27 mouse cellular contexts compared by ENCODE assay signal in genomic region chr17:29319476-29319875, GRCm38 (mm10). TPM values are rescaled to one million over a fixed set of nuclear protein-coding genes. Genes with fewer than 3 reads are reported as not detected.
DNase-seq lines count a peak whose midpoint lies in the region; ATAC-seq and TF ChIP-seq lines count a peak whose summit lies in the region.
"Had no signal": no experiment of that assay in that cellular context is flagged by ENCODE, and none has a peak within 500 bp of the region (broad histone marks: within the 10 kb centered on the region; RNA-seq: fewer than 3 reads in every experiment).

No protein-coding gene starts in this region.

- no peak for ATAC-seq in liver, embryonic 16.5 days (ENCODE audit: low read depth)
- ATAC-seq in liver, embryonic 11.5 days (replicated peaks; ENCODE audit: low FRiP score), result no peak
- 0 out of 2 replicates have a peak, but pooled peaks have one; percentile 2 for ATAC-seq in common myeloid progenitor, adult 5-6 weeks (replicated peaks; ENCODE audit: low read depth, poor library complexity, severe bottlenecking)
- ATAC-seq: CD4-positive, CD25-positive, alpha-beta regulatory T cell, adult 4 months; forebrain, embryonic 13.5 days; lung, postnatal 0 days had no signal

- H3K79me2 ChIP-seq in MEL (ENCODE audit: control insufficient read depth, insufficient read depth, low read length, poor library complexity), result no peaks in the 10 kb centered on the region

- H3K9me3 ChIP-seq in heart, embryonic 10.5 days, result no peaks in the 10 kb centered on the region
- no peaks in the 10 kb centered on the region for H3K9me3 ChIP-seq in liver, embryonic 16.5 days (replicated peaks; ENCODE audit: control insufficient read depth, low read length)
- H3K9me3 ChIP-seq in liver, embryonic 11.5 days (ENCODE audit: control insufficient read depth, low read length), result no peaks in the 10 kb centered on the region
- H3K9me3 ChIP-seq in MEL (replicated peaks; ENCODE audit: insufficient read depth, low read length), result no peaks in the 10 kb centered on the region
- H3K9me3 ChIP-seq: embryonic facial prominence, embryonic 10.5 days; embryonic facial prominence, embryonic 15.5 days; forebrain, embryonic 13.5 days; hindbrain, embryonic 15.5 days; midbrain, embryonic 12.5 days; neural tube, embryonic 15.5 days had no signal

- H3K27ac ChIP-seq in heart, embryonic 10.5 days, result peak overlapping the region; percentile 10; the same call in 1 of the 2 replicates
- H3K27ac ChIP-seq in liver, embryonic 16.5 days (ENCODE audit: low read length), result peak overlapping the region; percentile 46; the same call in 1 of the 2 replicates
- H3K27ac ChIP-seq in liver, embryonic 11.5 days (ENCODE audit: low read depth, low read length), result no peak overlapping the region
- peak overlapping the region; percentile 25 for H3K27ac ChIP-seq in MEL (ENCODE audit: control insufficient read depth, low read depth, low read length)
- H3K27ac ChIP-seq: embryonic facial prominence, embryonic 10.5 days; embryonic facial prominence, embryonic 15.5 days; forebrain, embryonic 13.5 days; hindbrain, embryonic 15.5 days; macrophage; midbrain, embryonic 12.5 days; neural tube, embryonic 15.5 days had no signal

- DNase-seq in heart, embryonic 10.5 days (ENCODE audit: low spot score), result no peak
- DNase-seq in heart, adult 8-10 months (ENCODE audit: low spot score), result no peak
- DNase-seq in liver, embryonic 11.5 days (ENCODE audit: low spot score), result no peak
- DNase-seq in MEL (ENCODE audit: low read depth, low spot score), result no peak
- DNase-seq in adrenal gland, adult 2 months, result no peak
- no peak for DNase-seq in layer of hippocampus, adult 9-10 months (ENCODE audit: low spot score)
- DNase-seq: adrenal gland, postnatal 14 days; cerebellum, adult 18-20 months; cerebellum, postnatal 10 days; kidney, adult 18-20 months; kidney, postnatal 4 days; layer of hippocampus, postnatal 36 days; left cerebral cortex, postnatal 4 days; lung, adult 18-20 months; retina, postnatal 1 day; right cerebral cortex, postnatal 14 days had no signal

- no peak for TF ChIP-seq CTCF in MEL (IDR thresholded peaks at IDR 0.05 in 2 of 3, conservative IDR thresholded peaks at IDR 0.05 in 1 of 3; ENCODE audit: control insufficient read depth in 1 of 3, insufficient read depth in 1 of 3, low read depth in 2 of 3, low read length in 3 of 3, poor library complexity in 1 of 3, severe bottlenecking in 1 of 3)

- no peak for TF ChIP-seq POLR2A in MEL (IDR thresholded peaks at IDR 0.05; ENCODE audit: control insufficient read depth in 1 of 2, insufficient read depth in 1 of 2, low read depth in 1 of 2, low read length in 2 of 2, poor library complexity in 1 of 2)

- no peak for TF ChIP-seq EP300 in MEL (IDR thresholded peaks at IDR 0.05; ENCODE audit: low read depth in 1 of 2, low read length in 2 of 2)

- no peak for TF ChIP-seq RAD21 in MEL (IDR thresholded peaks at IDR 0.05; ENCODE audit: low read depth, low read length)

- peak overlapping the region; percentile 15; the same call in 1 of the 2 replicates for H3K4me2 ChIP-seq in liver, embryonic 16.5 days (ENCODE audit: low read depth, low read length)
- no peak overlapping the region for H3K4me2 ChIP-seq in liver, embryonic 11.5 days
- H3K4me2 ChIP-seq: embryonic facial prominence, embryonic 15.5 days; forebrain, embryonic 13.5 days; hindbrain, embryonic 15.5 days; midbrain, embryonic 12.5 days; neural tube, embryonic 15.5 days had no signal

- H3K27me3 ChIP-seq in heart, embryonic 10.5 days (ENCODE audit: insufficient read depth, poor library complexity, severe bottlenecking), result peaks cover 55% of the 10 kb centered on the region
- peaks cover 11% of the 10 kb centered on the region for H3K27me3 ChIP-seq in liver, embryonic 16.5 days (ENCODE audit: control insufficient read depth, insufficient read depth, low read depth, low read length)
- H3K27me3 ChIP-seq in liver, embryonic 11.5 days (replicated peaks; ENCODE audit: control insufficient read depth, insufficient read depth, low read length), result peaks cover 33% of the 10 kb centered on the region
- H3K27me3 ChIP-seq in MEL (ENCODE audit: control insufficient read depth in 1 of 2, insufficient read depth in 2 of 2, low read length in 2 of 2), result no peaks in the 10 kb centered on the region

- no peaks in the 10 kb centered on the region for H3K36me3 ChIP-seq in heart, embryonic 10.5 days
- H3K36me3 ChIP-seq in liver, embryonic 16.5 days (ENCODE audit: control insufficient read depth, insufficient read depth), result no peaks in the 10 kb centered on the region
- H3K36me3 ChIP-seq in liver, embryonic 11.5 days (ENCODE audit: control insufficient read depth, insufficient read depth, low read length), result no peaks in the 10 kb centered on the region
- H3K36me3 ChIP-seq in MEL (ENCODE audit: control insufficient read depth in 1 of 2, insufficient read depth in 2 of 2, low read length in 2 of 2), result peaks cover 0 to 27% of the 10 kb centered on the region in 2 experiments; a peak in 2 of 4 replicates
- H3K36me3 ChIP-seq: embryonic facial prominence, embryonic 10.5 days; embryonic facial prominence, embryonic 15.5 days; hindbrain, embryonic 15.5 days; midbrain, embryonic 12.5 days; neural tube, embryonic 15.5 days had no signal

- H3K9ac ChIP-seq in liver, embryonic 16.5 days (ENCODE audit: low read depth, low read length), result peak overlapping the region; percentile 1; the same call in 1 of the 2 replicates
- H3K9ac ChIP-seq in liver, embryonic 11.5 days (ENCODE audit: low read depth, low read length), result no peak overlapping the region
- H3K9ac ChIP-seq in MEL (ENCODE audit: control insufficient read depth, low read depth, low read length, poor library complexity, severe bottlenecking), result peak overlapping the region; percentile 15
- H3K9ac ChIP-seq: embryonic facial prominence, embryonic 15.5 days; forebrain, embryonic 13.5 days; hindbrain, embryonic 15.5 days; midbrain, embryonic 12.5 days; neural tube, embryonic 15.5 days had no signal

- 77% methylated on average over 7 of the region's 7 CpGs for WGBS in heart, embryonic 10.5 days
- 57% methylated on average over 7 of the region's 7 CpGs for WGBS in liver, embryonic 16.5 days (ENCODE audit: insufficient replicate concordance)
- WGBS in liver, embryonic 11.5 days, result 73% methylated on average over 7 of the region's 7 CpGs

- peaks cover 52% of the 10 kb centered on the region for H3K4me1 ChIP-seq in heart, embryonic 10.5 days
- peaks cover 4% of the 10 kb centered on the region; the same call in 1 of the 2 replicates for H3K4me1 ChIP-seq in liver, embryonic 16.5 days (ENCODE audit: control insufficient read depth, low read depth, low read length)
- H3K4me1 ChIP-seq in liver, embryonic 11.5 days (replicated peaks; ENCODE audit: control insufficient read depth, insufficient read depth, low read length), result peaks cover 16% of the 10 kb centered on the region
- peaks cover 9 to 36% of the 10 kb centered on the region in 2 experiments; a peak in 3 of 4 replicates for H3K4me1 ChIP-seq in MEL (ENCODE audit: control insufficient read depth in 1 of 2, insufficient read depth in 2 of 2, low read length in 2 of 2)

- no peak overlapping the region for H3K4me3 ChIP-seq in heart, embryonic 10.5 days
- peak overlapping the region; percentile 23 for H3K4me3 ChIP-seq in liver, embryonic 16.5 days (ENCODE audit: low read depth, low read length)
- no peak overlapping the region for H3K4me3 ChIP-seq in liver, embryonic 11.5 days (ENCODE audit: low read depth, low read length)
- no peak overlapping the region; a peak in 1 of 4 replicates for H3K4me3 ChIP-seq in MEL (ENCODE audit: control insufficient read depth in 1 of 2, insufficient read depth in 1 of 2, low read depth in 2 of 2, low read length in 2 of 2)
- H3K4me3 ChIP-seq: embryonic facial prominence, embryonic 10.5 days; embryonic facial prominence, embryonic 15.5 days; forebrain, embryonic 13.5 days; hindbrain, embryonic 15.5 days; midbrain, embryonic 12.5 days; neural tube, embryonic 15.5 days had no signal

RNA-seq across cellular contexts. Expression of gene Pi16, which starts 2.0 kb away (rescaled TPM):
- polyA plus RNA-seq in heart, embryonic 10.5 days (2016; fragmentation: Nextera tagmentation; extraction: Ambion mirVana), result 1.9 and 2.6 TPM in 2 replicates
- total RNA-seq in heart, adult 8-10 months (2022), result 10 to 100 TPM; 17.9 to 22.9 (median 21.4) TPM
- 2.0 and 2.6 TPM in 2 replicates for polyA plus RNA-seq in liver, embryonic 16.5 days (2015; fragmentation: Nextera tagmentation; extraction: Ambion mirVana)
- 0.32 and 0.51 TPM in 2 replicates for polyA plus RNA-seq in liver, embryonic 11.5 days (2014; fragmentation: Nextera tagmentation; extraction: Ambion mirVana)
- 0.08 and 0.16 TPM in 2 replicates for total RNA-seq in MEL (2012; rRNA removed)
- under 1 TPM in 1 of 2 experiments, not detected in 1; 0.42 TPM for polyA plus RNA-seq in MEL (2012; ENCODE audit: insufficient read depth in 1 of 2, insufficient read length in 2 of 2, low read depth in 1 of 2, low replicate concordance in 2 of 2, missing spikeins in 1 of 2)
- total RNA-seq in common myeloid progenitor, adult 5-6 weeks (2017), result 2.4 and 2.9 TPM in 2 replicates
- total RNA-seq in adrenal gland, adult 2 months (2021), result 10 to 100 TPM; 23.1 to 35.5 TPM
- polyA plus RNA-seq in adrenal gland, adult 2 months (2012; rRNA removed), result 21.5 and 29.9 TPM in 2 replicates

RNA-seq across cellular contexts. Expression of gene Mtch1, which starts 28.3 kb away (rescaled TPM):
- polyA plus RNA-seq in heart, embryonic 10.5 days (2016; fragmentation: Nextera tagmentation; extraction: Ambion mirVana), result 281 and 310 TPM in 2 replicates
- 100 to 1,000 TPM; 196 to 220 (median 210) TPM for total RNA-seq in heart, adult 8-10 months (2022)
- 33.3 and 48.5 TPM in 2 replicates for polyA plus RNA-seq in liver, embryonic 16.5 days (2015; fragmentation: Nextera tagmentation; extraction: Ambion mirVana)
- 147 and 149 TPM in 2 replicates for polyA plus RNA-seq in liver, embryonic 11.5 days (2014; fragmentation: Nextera tagmentation; extraction: Ambion mirVana)
- 119 and 143 TPM in 2 replicates for total RNA-seq in MEL (2012; rRNA removed)
- 100 to 1,000 TPM; 147 to 233 TPM for polyA plus RNA-seq in MEL (2012; ENCODE audit: insufficient read depth in 1 of 2, insufficient read length in 2 of 2, low read depth in 1 of 2, low replicate concordance in 2 of 2, missing spikeins in 1 of 2)
- total RNA-seq in common myeloid progenitor, adult 5-6 weeks (2017), result 56.5 and 76.6 TPM in 2 replicates
- 100 to 1,000 TPM; 220 to 280 TPM for total RNA-seq in adrenal gland, adult 2 months (2021)
- 331 and 392 TPM in 2 replicates for polyA plus RNA-seq in adrenal gland, adult 2 months (2012; rRNA removed)

RNA-seq across cellular contexts. Expression of gene Fgd2, which starts 41.2 kb away (rescaled TPM):
- 2.2 and 3.8 TPM in 2 replicates for polyA plus RNA-seq in heart, embryonic 10.5 days (2016; fragmentation: Nextera tagmentation; extraction: Ambion mirVana)
- total RNA-seq in heart, adult 8-10 months (2022), result 1 to 10 TPM in 3 of 4 experiments, under 1 TPM in 1; 0.75 to 3.6 (median 1.5) TPM
- polyA plus RNA-seq in liver, embryonic 16.5 days (2015; fragmentation: Nextera tagmentation; extraction: Ambion mirVana), result 7.7 and 8.1 TPM in 2 replicates
- 6.0 and 6.7 TPM in 2 replicates for polyA plus RNA-seq in liver, embryonic 11.5 days (2014; fragmentation: Nextera tagmentation; extraction: Ambion mirVana)
- total RNA-seq in MEL (2012; rRNA removed), result 0.07 and 0.23 TPM in 2 replicates
- under 1 TPM in 1 of 2 experiments, not detected in 1; 0.39 TPM for polyA plus RNA-seq in MEL (2012; ENCODE audit: insufficient read depth in 1 of 2, insufficient read length in 2 of 2, low read depth in 1 of 2, low replicate concordance in 2 of 2, missing spikeins in 1 of 2)
- total RNA-seq in common myeloid progenitor, adult 5-6 weeks (2017), result 23.9 and 39.0 TPM in 2 replicates
- 1 to 10 TPM; 2.6 to 3.4 TPM for total RNA-seq in adrenal gland, adult 2 months (2021)
- 10.0 and 17.2 TPM in 2 replicates for polyA plus RNA-seq in adrenal gland, adult 2 months (2012; rRNA removed)

RNA-seq across cellular contexts. Expression of gene BC004004, which starts 50.9 kb away (rescaled TPM):
- 79.2 and 94.0 TPM in 2 replicates for polyA plus RNA-seq in heart, embryonic 10.5 days (2016; fragmentation: Nextera tagmentation; extraction: Ambion mirVana)
- total RNA-seq in heart, adult 8-10 months (2022), result 100 to 1,000 TPM; 294 to 476 (median 372) TPM
- polyA plus RNA-seq in liver, embryonic 16.5 days (2015; fragmentation: Nextera tagmentation; extraction: Ambion mirVana), result 82.1 and 90.5 TPM in 2 replicates
- 70.9 and 72.7 TPM in 2 replicates for polyA plus RNA-seq in liver, embryonic 11.5 days (2014; fragmentation: Nextera tagmentation; extraction: Ambion mirVana)
- 80.7 and 86.3 TPM in 2 replicates for total RNA-seq in MEL (2012; rRNA removed)
- polyA plus RNA-seq in MEL (2012; ENCODE audit: insufficient read depth in 1 of 2, insufficient read length in 2 of 2, low read depth in 1 of 2, low replicate concordance in 2 of 2, missing spikeins in 1 of 2), result 10 to 100 TPM in 1 of 2 experiments, not detected in 1; 81.8 TPM
- total RNA-seq in common myeloid progenitor, adult 5-6 weeks (2017), result 51.3 and 77.8 TPM in 2 replicates
- total RNA-seq in adrenal gland, adult 2 months (2021), result 100 to 1,000 TPM; 146 to 151 TPM
- polyA plus RNA-seq in adrenal gland, adult 2 months (2012; rRNA removed), result 49.7 and 54.1 TPM in 2 replicates

RNA-seq across cellular contexts. Expression of gene Ppil1, which starts 55.5 kb away (rescaled TPM):
- polyA plus RNA-seq in heart, embryonic 10.5 days (2016; fragmentation: Nextera tagmentation; extraction: Ambion mirVana), result 147 and 188 TPM in 2 replicates
- total RNA-seq in heart, adult 8-10 months (2022), result 10 to 100 TPM; 36.5 to 43.8 (median 37.3) TPM
- 70.1 and 76.8 TPM in 2 replicates for polyA plus RNA-seq in liver, embryonic 16.5 days (2015; fragmentation: Nextera tagmentation; extraction: Ambion mirVana)
- polyA plus RNA-seq in liver, embryonic 11.5 days (2014; fragmentation: Nextera tagmentation; extraction: Ambion mirVana), result 200 and 201 TPM in 2 replicates
- 118 and 122 TPM in 2 replicates for total RNA-seq in MEL (2012; rRNA removed)
- 100 to 1,000 TPM; 115 to 135 TPM for polyA plus RNA-seq in MEL (2012; ENCODE audit: insufficient read depth in 1 of 2, insufficient read length in 2 of 2, low read depth in 1 of 2, low replicate concordance in 2 of 2, missing spikeins in 1 of 2)
- total RNA-seq in common myeloid progenitor, adult 5-6 weeks (2017), result 67.1 and 94.5 TPM in 2 replicates
- total RNA-seq in adrenal gland, adult 2 months (2021), result 10 to 100 TPM; 19.7 to 28.0 TPM
- polyA plus RNA-seq in adrenal gland, adult 2 months (2012; rRNA removed), result 24.6 and 26.2 TPM in 2 replicates
